Mouse (Mus musculus) embryonic fibroblast, embryonic 13.5 days (primary cell): Measurements from ENCODE around the gene Cog4.

Experiments used
- CTCF ChIP-seq: IDR thresholded peaks from 2 replicates; pipeline ENCODE4 v1.5.1; 2011; ENCODE audit warnings: mild to moderate bottlenecking, control low read depth, low read length, moderate library complexity, borderline replicate concordance; ENCODE audit not compliant: insufficient read depth
- POLR2A ChIP-seq: IDR thresholded peaks from 2 replicates; pipeline ENCODE4 v1.6.1; 2011; ENCODE audit warnings: low read depth, mild to moderate bottlenecking, control low read depth, low read length, moderate library complexity

GRCm38 (mm10) chr8:110886634-110887033 is 40.2 kb downstream of the Cog4 start:
- TF ChIP-seq POLR2A (no peak), CTCF (no peak)
